Mouse (Mus musculus) embryo, embryonic 9.5 days (tissue): ENCODE measurements around the gene Kat2a.

Source experiments
- DNase-seq: peaks from one replicate; pipeline ENCODE4 v3.0.0-alpha.2; 2017; ENCODE audit errors: extremely low spot score

Gene Kat2a

GRCm38 (mm10) chr11:100735954-100736745 lies 23.9 kb upstream of the Kat2a start:
- DNase-seq, result no peak

- no peak for DNase-seq
Measured at GRCm38 (mm10) chr11:100735134-100735865, 23.0 kb upstream of the Kat2a start.

- no peak for DNase-seq
Measured at GRCm38 (mm10) chr11:100730477-100731205, 18.4 kb upstream of the Kat2a start.

GRCm38 (mm10) chr11:100729976-100730375 lies 17.7 kb upstream of the Kat2a start:
- DNase-seq, result no peak

- DNase-seq, result no peak
Measured at GRCm38 (mm10) chr11:100728601-100729000, 16.3 kb upstream of the Kat2a start.

- DNase-seq, result no peak
Measured at GRCm38 (mm10) chr11:100727201-100727600, 14.9 kb upstream of the Kat2a start.

- no peak for DNase-seq
Measured at GRCm38 (mm10) chr11:100724919-100725512, 12.8 kb upstream of the Kat2a start.

GRCm38 (mm10) chr11:100722493-100723028 lies 10.3 kb upstream of the Kat2a start:
- no peak for DNase-seq

GRCm38 (mm10) chr11:100721776-100722492 lies 9.7 kb upstream of the Kat2a start:
- DNase-seq, result no peak

- DNase-seq, result no peak
Measured at GRCm38 (mm10) chr11:100721254-100721653, 9.0 kb upstream of the Kat2a start.

GRCm38 (mm10) chr11:100720345-100720744 lies 8.1 kb upstream of the Kat2a start:
- no peak for DNase-seq

- DNase-seq, result no peak
Measured at GRCm38 (mm10) chr11:100719893-100720292, 7.6 kb upstream of the Kat2a start.

- no peak for DNase-seq
Measured at GRCm38 (mm10) chr11:100719312-100719711, 7.0 kb upstream of the Kat2a start.

GRCm38 (mm10) chr11:100718866-100719265 lies 6.6 kb upstream of the Kat2a start:
- DNase-seq, result no peak

- DNase-seq, result no peak
Measured at GRCm38 (mm10) chr11:100718462-100718861, 6.2 kb upstream of the Kat2a start.

- DNase-seq, result no peak
Measured at GRCm38 (mm10) chr11:100716649-100717048, 4.4 kb upstream of the Kat2a start.

GRCm38 (mm10) chr11:100714948-100715347 lies 2.7 kb upstream of the Kat2a start:
- DNase-seq, result no peak

GRCm38 (mm10) chr11:100714534-100714915 lies 2.3 kb upstream of the Kat2a start:
- peak; percentile 65 for DNase-seq

- DNase-seq, result peak; percentile 79
Measured at GRCm38 (mm10) chr11:100713735-100714533, 1.7 kb upstream of the Kat2a start, which contains the start of gene Hspb9. Hspb9 (plus strand) TSS chr11:100713850.

GRCm38 (mm10) chr11:100713174-100713573 lies 909 bp upstream of the Kat2a start:
- DNase-seq, result peak; percentile 27
